Mouse (Mus musculus) hindbrain, embryonic 14.5 days (tissue): ENCODE measurements around the gene Vamp8. TPM values are rescaled to one million over a fixed set of nuclear protein-coding genes. Genes with fewer than 3 reads are reported as not detected.

Experiments used
- ATAC-seq: fragments of 200-750 bp; cut with Nextera tagmentation; 2 replicates; pipeline ENCODE4 v1.8.0; 2017; ENCODE audit warnings: moderate number of reproducible peaks, mild to moderate bottlenecking, moderate TSS enrichment, moderate library complexity; ENCODE audit not compliant: low FRiP score
- DNase-seq: peaks from one replicate; pipeline ENCODE4 v3.0.0-alpha.2; 2015; ENCODE audit warnings: low spot score
- H3K27ac ChIP-seq: fragments of 300-500 bp; sonication (generic); 2 replicates; pipeline ENCODE4 v1.5.1; 2014; ENCODE audit warnings: mild to moderate bottlenecking, moderate library complexity
- H3K27me3 ChIP-seq: fragments of 300-500 bp; sonication (generic); 2 replicates; pipeline ENCODE4 v1.6.1; 2014; ENCODE audit warnings: mild to moderate bottlenecking, low read length, mixed read lengths; ENCODE audit not compliant: control insufficient read depth, insufficient read depth
- H3K36me3 ChIP-seq: fragments of 300-500 bp; sonication (generic); replicated peaks from 2 replicates; pipeline ENCODE4 v1.6.1; 2014; ENCODE audit not compliant: control insufficient read depth, insufficient read depth
- H3K4me1 ChIP-seq: fragments of 300-500 bp; sonication (generic); replicated peaks from 2 replicates; pipeline ENCODE4 v1.6.1; 2014; ENCODE audit warnings: antibody characterized with exemption, low read length, mixed read lengths; ENCODE audit not compliant: control insufficient read depth, insufficient read depth
- H3K4me2 ChIP-seq: fragments of 300-500 bp; sonication (generic); replicated peaks from 2 replicates; pipeline ENCODE4 v1.6.1; 2014; ENCODE audit warnings: mild to moderate bottlenecking, moderate library complexity
- H3K4me3 ChIP-seq: fragments of 300-500 bp; sonication (generic); replicated peaks from 2 replicates; pipeline ENCODE4 v1.5.1; 2014; ENCODE audit warnings: mild to moderate bottlenecking, low read length
- H3K9ac ChIP-seq: fragments of 300-500 bp; sonication (generic); 2 replicates; pipeline ENCODE4 v1.6.1; 2014
- H3K9me3 ChIP-seq: fragments of 300-500 bp; sonication (generic); 2 replicates; pipeline ENCODE4 v1.6.1; 2016; ENCODE audit warnings: low read length; ENCODE audit not compliant: control insufficient read depth
- WGBS: fragments of 180-500 bp; shearing (Covaris S2); extraction: QIAGEN DNeasy Blood & Tissue Kit; methylation state at CpG from one replicate; pipeline ENCODE4 v1.1.7; 2014; 5-methylcytosine and 5-hydroxymethylcytosine counted together
- polyA plus RNA-seq: library from polyadenylated mRNA; unstranded; fragments of >200 nt; fragmentation: Nextera tagmentation; extraction: Ambion mirVana; gene quantifications from 2 replicates; pipeline ENCODE4 v1.2.1, GENCODE M21; 2014

The Vamp8 gene
- polyA plus RNA-seq, 1 experiment from 2014 or later = 28.8 TPM

DNA sequence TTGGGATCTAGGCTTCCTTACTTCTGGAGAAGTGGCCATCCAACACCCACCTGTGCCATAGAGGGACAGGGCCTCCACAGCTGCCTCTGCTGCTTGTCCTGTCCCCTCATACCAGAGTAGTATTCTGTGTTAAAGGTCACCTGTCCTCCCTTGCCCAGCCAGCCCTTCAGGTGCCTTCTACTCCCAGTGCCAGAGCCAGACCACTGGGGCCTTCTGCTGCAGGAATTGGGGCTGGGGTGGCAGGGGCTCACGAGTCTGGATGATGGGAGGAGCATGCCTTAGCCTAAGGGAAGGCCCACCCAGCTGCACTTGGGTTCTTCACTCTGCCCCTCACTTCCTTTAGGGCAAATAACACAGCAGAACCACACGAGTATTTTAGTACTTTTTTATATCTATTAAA lies 31.2 kb downstream of the Vamp8 start:
- no peak overlapping the region for H3K27ac ChIP-seq
- H3K9me3 ChIP-seq = no peaks in the 10 kb centered on the region
- no peaks in the 10 kb centered on the region for H3K27me3 ChIP-seq
- no peak overlapping the region for H3K4me3 ChIP-seq
- H3K4me2 ChIP-seq = no peak overlapping the region
- WGBS = 84% methylated on average over 2 of the region's 2 CpGs
- H3K9ac ChIP-seq = no peak overlapping the region
- ATAC-seq (no peak), DNase-seq (no peak)
- H3K4me1 ChIP-seq = peaks cover 16% of the 10 kb centered on the region
- H3K36me3 ChIP-seq = peaks cover 37% of the 10 kb centered on the region

- Histone ChIP-seq H3K9me3 (no peaks in the 10 kb centered on the region), H3K4me3 (no peak overlapping the region), H3K4me2 (no peak overlapping the region), H3K36me3 (peaks cover 37% of the 10 kb centered on the region), H3K4me1 (peaks cover 16% of the 10 kb centered on the region), H3K27ac (no peak overlapping the region), H3K9ac (no peak overlapping the region), H3K27me3 (no peaks in the 10 kb centered on the region)
- no peak for DNase-seq
- no peak for ATAC-seq
- WGBS = 93% methylated on average over 10 of the region's 10 CpGs
Measured at GRCm38 (mm10) chr6:72358086-72358764, 32.3 kb downstream of the Vamp8 start.

DNA sequence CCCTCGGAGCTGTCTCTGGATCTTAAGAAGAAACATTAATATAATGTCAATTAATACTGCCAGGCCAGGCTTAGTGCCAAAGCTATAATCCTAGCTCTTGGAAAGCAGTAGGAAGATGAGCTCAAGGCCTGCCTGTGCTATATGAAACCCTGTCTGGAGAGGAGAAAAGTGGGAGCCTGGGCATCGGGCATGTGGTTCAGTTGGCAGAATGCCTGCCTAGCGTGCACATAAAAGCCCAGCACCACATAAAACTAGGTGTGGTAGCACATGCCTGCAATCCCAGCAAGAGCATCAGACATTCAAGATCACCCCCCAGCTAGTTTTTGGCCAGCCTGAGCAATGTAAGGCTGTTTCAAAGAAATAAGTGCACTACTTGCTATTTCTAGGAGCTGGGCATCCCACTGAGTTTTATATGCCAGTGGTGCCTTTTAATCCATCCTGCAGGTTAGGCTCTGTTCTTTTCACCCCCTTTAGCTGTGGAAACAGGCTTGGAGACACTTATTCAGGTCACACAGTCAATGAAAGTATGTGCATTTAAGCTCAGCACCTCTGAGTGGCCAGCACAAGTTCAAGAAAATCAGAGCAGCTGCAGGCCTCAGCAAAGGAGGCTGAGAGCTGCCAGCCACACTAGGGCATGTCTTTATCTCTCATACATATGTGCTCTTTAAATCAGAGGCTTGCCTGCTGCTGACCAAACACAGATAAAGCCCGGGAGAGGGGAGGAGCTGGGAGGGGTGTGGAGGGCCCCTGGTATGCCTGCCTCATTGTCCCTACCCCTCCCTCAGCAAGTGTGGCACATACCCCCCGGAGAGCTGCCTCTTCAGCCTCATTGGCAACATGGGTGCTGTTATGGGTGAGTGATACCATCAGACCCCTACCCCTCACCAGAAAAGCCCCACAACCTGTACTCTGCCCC lies 33.1 kb downstream of the Vamp8 start:
- WGBS = 78% methylated on average over 5 of the region's 5 CpGs
- Histone ChIP-seq H3K4me3 (no peak overlapping the region), H3K27me3 (no peaks in the 10 kb centered on the region), H3K9ac (no peak overlapping the region), H3K36me3 (peaks cover 37% of the 10 kb centered on the region), H3K4me1 (peaks cover 16% of the 10 kb centered on the region), H3K4me2 (no peak overlapping the region), H3K27ac (no peak overlapping the region), H3K9me3 (no peaks in the 10 kb centered on the region)
- DNase-seq = no peak
- no peak for ATAC-seq

DNA sequence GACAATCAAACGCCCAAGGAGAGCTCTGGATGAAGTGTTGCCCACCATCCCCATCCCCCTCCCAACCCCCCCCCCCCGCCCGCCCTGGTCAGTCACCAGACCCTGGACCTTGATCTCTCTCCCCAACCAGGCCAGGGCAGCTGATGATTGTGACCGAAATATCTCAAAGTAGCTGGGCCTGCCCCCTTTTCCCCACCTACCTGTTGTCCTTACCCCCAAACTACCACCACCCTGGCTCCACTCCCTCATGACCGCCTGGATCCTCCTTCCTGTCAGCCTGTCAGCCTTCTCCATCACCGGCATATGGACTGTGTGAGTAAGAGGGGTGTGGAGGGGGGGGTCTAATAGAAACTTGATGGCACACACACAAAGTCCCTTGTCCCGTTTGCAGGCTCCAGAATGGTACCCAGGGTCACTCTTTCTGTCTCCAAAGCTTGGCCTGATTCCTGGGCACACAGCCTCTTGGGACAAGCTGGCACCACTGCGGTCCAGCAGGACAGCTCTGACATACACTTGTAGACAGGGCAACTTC lies 34.4 kb downstream of the Vamp8 start:
- Histone ChIP-seq H3K4me2 (peak overlapping the region; percentile 97), H3K27me3 (no peaks in the 10 kb centered on the region), H3K4me3 (peak overlapping the region; percentile 75), H3K4me1 (peaks cover 9% of the 10 kb centered on the region), H3K36me3 (peaks cover 42% of the 10 kb centered on the region), H3K27ac (peak overlapping the region; percentile 61), H3K9ac (peak overlapping the region; percentile 81), H3K9me3 (no peaks in the 10 kb centered on the region)
- ATAC-seq (peak; percentile 5; the same call in 1 of the 2 replicates), DNase-seq (no peak)
- 42% methylated on average over 6 of the region's 8 CpGs for WGBS

DNA sequence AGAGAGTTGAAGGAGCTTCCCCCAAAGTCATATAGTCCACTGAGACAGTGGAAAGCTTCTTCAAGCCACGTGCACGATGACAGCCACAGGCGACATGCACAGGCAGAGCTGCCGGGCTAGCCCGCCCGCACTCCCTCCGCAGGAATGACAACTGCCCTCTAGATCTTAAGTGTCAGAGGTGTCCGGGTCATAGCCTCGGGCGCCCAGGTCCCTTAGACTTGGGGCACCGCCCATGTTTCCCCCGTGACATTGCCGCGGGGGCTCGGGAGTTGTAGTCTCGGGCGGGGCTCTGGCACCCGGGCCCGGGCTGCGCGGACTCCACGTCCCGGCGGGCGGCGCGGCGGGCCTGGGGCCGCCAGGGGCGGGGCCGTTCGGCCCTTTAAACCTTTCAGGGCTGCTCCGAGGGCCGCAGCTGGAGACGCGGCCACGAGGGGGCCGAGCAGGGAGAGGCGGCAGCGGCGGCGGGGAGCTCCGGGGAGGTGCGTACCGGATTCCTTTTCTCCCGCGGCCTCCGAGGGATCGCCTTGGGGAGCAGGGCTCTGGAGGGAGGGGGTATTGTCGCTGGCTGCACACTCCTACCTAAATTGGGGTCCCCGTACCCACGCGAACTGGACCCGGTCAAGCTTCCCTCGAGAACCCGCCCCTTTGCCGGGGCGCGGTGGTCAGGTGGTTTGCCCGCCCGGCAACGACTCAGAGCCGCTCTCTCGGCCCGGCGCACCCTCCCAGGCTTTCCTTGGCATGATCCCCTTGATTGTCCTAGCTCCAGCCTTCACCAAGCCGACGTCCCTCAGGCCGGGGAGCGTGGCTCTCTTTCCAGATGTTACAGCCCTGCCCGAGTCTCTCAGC lies 35.2 kb downstream of the Vamp8 start, which contains the start of gene Tmem150a:
TSS of gene Tmem150a (plus strand) at position 382 of the 846 bp plus-strand sequence.
- H3K4me1 ChIP-seq = peaks cover 8% of the 10 kb centered on the region; the same call in 1 of the 2 replicates
- no peaks in the 10 kb centered on the region for H3K9me3 ChIP-seq
- H3K4me3 ChIP-seq = peak within 1 kb of the TSS; percentile 75
- H3K27ac ChIP-seq = peak within 1 kb of the TSS; percentile 61
- peaks cover 45% of the 10 kb centered on the region for H3K36me3 ChIP-seq
- peak; percentile 90 for ATAC-seq
- H3K9ac ChIP-seq = peak within 1 kb of the TSS; percentile 81
- no peaks in the 10 kb centered on the region for H3K27me3 ChIP-seq
- H3K4me2 ChIP-seq = peak within 1 kb of the TSS; percentile 97
- DNase-seq = peak; percentile 68
- under 1% methylated on average over 65 of the region's 71 CpGs for WGBS

DNA sequence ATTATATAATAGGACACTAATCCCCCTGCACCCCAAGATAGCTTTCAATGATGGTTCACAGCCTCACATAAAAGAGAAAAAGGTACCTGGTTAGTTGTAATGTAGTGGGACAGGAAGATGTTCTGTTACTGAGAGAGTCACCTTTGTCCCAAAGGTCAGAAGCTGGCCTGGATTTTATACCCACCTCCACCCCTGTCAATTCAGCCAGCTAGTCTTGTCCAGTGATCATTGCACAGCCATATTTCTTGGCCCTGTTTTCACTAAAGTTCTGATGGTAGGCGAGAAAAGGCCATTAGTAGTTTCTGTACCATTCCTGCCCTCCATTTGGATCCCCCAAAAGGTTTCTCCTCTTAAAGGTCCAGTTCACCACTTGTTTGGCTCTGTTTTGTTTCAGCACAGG lies 36.5 kb downstream of the Vamp8 start:
- Histone ChIP-seq H3K27ac (no peak overlapping the region), H3K9me3 (no peaks in the 10 kb centered on the region), H3K4me3 (no peak overlapping the region), H3K36me3 (peaks cover 39% of the 10 kb centered on the region), H3K4me2 (peak overlapping the region; percentile 97; the same call in 1 of the 2 replicates), H3K27me3 (no peaks in the 10 kb centered on the region), H3K4me1 (peaks cover 8% of the 10 kb centered on the region; the same call in 1 of the 2 replicates), H3K9ac (no peak overlapping the region)
- WGBS = 92% methylated on average over 1 of the region's 1 CpGs
- DNase-seq (no peak), ATAC-seq (no peak)

DNA sequence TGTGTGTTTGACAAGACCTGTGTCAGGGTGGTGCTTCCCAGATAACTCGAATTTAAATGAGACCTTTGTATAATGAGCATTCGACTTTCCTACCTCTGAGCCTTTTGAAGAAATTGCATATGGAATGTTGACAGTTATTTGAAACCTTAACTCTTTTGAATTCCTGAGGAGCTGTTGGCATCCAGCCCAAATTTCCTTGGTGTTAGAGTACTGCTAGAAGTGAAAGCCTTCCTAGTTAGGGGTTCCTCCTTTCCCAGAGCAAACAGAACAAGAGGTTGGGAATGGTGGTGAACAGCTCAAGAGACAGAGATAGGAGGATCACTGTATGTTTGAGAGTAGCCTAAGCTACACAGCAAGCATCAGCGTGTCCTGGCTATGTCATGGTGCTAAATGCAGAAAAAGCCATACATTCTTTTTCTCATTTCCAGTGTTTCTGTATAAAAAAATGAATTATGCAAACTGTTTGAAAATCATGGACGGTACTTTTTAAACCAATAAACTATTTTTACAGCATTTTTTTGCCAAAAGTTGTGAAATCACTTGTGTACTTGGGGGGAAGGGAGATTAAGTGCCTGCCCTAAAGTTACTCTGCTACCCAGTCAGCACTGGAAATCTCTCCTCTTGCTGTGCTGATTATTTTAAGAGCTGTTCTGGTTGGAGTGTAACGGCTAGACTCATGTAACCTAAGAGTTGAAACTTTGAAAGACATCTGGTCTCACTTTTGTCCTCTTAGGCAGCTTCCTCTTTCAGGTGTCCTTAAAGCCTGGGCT lies 37.7 kb downstream of the Vamp8 start:
- Histone ChIP-seq H3K27ac (no peak overlapping the region), H3K4me3 (no peak overlapping the region), H3K36me3 (peaks cover 34% of the 10 kb centered on the region), H3K27me3 (no peaks in the 10 kb centered on the region), H3K9me3 (no peaks in the 10 kb centered on the region), H3K9ac (no peak overlapping the region), H3K4me1 (peaks cover 18% of the 10 kb centered on the region; the same call in 1 of the 2 replicates), H3K4me2 (no peak overlapping the region)
- no peak for ATAC-seq
- no peak for DNase-seq
- 75% methylated on average over 5 of the region's 5 CpGs for WGBS

DNA sequence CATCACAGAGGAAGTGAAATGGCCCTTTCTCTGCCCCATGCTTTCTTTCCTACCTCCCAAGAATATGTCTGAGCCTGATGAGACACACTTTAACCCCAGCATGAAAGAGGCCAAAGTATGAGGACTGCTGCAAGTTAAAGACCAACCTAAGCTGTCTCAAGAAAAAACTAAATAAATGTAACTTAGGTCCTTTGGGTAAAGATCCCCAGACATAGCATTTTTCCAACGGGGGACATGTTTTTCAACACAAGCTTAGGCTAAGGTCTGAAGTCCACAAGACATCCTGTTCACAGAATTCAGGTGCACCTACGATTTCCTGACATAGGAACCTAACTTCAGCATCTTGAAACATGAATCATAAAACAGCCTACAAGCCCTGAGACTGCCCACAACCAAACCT lies 40.3 kb downstream of the Vamp8 start:
- DNase-seq = no peak
- H3K36me3 ChIP-seq = peaks cover 25% of the 10 kb centered on the region
- H3K4me3 ChIP-seq = no peak overlapping the region
- ATAC-seq = no peak
- H3K4me1 ChIP-seq = peaks cover 26% of the 10 kb centered on the region
- WGBS = 93% methylated on average over 2 of the region's 2 CpGs
- no peak overlapping the region for H3K9ac ChIP-seq
- H3K27ac ChIP-seq = no peak overlapping the region
- H3K27me3 ChIP-seq = peaks cover 3% of the 10 kb centered on the region; the same call in 1 of the 2 replicates
- H3K4me2 ChIP-seq = no peak overlapping the region
- H3K9me3 ChIP-seq = no peaks in the 10 kb centered on the region
